Mouse (Mus musculus): ENCODE results near the gene Frmpd4. TPM values are rescaled to one million over a fixed set of nuclear protein-coding genes. Genes with fewer than 3 reads are reported as not detected.

The Frmpd4 gene
- polyA plus RNA-seq, 1 experiment from 2014 or later = 0.19 TPM

DNA sequence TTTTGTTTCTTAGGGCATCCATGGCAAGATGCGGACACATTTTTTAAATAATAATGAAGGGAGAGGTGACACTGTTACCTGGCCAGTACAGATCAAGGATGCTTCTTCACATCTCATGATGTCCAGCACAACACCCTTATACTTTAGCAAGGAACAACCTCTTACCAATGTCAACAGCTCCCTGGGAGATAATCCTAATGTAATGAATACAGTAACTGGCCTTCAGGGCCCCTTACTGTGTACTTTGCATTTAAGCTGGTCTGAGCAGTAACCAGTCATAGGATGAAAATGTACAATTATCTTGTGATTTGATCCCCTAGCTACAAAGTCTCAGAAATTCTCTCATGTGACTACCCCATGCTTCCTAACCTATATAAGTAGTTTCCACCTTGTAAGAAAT lies 1084.8 kb downstream of the Frmpd4 start:
- Histone ChIP-seq H3K27me3 (ENCODE audit: low read depth, poor library complexity, severe bottlenecking) (peaks cover 98% of the 10 kb centered on the region), H3K4me1 (no peaks in the 10 kb centered on the region), H3K4me3 (no peak overlapping the region), H3K9me3 (replicated peaks) (no peaks in the 10 kb centered on the region), H3K36me3 (no peaks in the 10 kb centered on the region), H3K27ac (replicated peaks) (no peak overlapping the region)
- WGBS = 86% methylated on average over 1 of the region's 1 CpGs
- DNase-seq (ENCODE audit: low spot score) = no peak

DNA sequence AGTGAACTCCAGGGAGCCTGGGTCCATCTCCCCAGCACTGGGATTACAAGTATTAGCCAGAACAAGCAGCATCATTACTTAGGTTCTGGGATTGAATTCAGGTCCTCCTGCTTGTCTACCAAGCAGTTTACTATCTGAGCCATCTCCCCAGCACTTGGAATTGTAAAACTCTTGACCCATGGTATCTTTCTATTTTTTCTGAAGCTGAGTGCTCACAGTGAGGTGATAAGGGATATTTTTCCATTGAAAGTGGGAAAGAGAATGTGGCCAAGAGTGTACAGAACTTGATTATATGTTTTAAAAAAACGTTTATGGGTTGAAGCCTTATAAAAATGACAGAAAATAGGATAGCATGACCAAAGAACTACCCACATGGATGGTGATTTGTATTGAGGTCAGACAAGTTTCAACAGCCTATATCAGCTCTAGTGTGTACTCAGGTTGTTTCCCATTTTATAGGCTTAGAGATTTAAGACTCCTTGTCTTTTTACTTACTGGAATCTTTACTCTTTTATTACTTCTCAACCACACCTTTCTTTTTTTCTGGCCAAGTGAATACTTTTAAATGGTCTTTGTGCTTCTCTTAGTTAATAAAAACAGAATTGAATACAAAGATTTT lies 1085.3 kb downstream of the Frmpd4 start:
- H3K9me3 ChIP-seq (replicated peaks) = no peaks in the 10 kb centered on the region
- DNase-seq (ENCODE audit: low spot score) = no peak
- no peak overlapping the region for H3K27ac ChIP-seq (replicated peaks)
- WGBS = 54% methylated on average over 1 of the region's 1 CpGs
- no peak overlapping the region for H3K4me3 ChIP-seq
- H3K36me3 ChIP-seq = no peaks in the 10 kb centered on the region
- H3K27me3 ChIP-seq (ENCODE audit: low read depth, poor library complexity, severe bottlenecking) = peaks cover 98% of the 10 kb centered on the region
- H3K4me1 ChIP-seq = no peaks in the 10 kb centered on the region

DNA sequence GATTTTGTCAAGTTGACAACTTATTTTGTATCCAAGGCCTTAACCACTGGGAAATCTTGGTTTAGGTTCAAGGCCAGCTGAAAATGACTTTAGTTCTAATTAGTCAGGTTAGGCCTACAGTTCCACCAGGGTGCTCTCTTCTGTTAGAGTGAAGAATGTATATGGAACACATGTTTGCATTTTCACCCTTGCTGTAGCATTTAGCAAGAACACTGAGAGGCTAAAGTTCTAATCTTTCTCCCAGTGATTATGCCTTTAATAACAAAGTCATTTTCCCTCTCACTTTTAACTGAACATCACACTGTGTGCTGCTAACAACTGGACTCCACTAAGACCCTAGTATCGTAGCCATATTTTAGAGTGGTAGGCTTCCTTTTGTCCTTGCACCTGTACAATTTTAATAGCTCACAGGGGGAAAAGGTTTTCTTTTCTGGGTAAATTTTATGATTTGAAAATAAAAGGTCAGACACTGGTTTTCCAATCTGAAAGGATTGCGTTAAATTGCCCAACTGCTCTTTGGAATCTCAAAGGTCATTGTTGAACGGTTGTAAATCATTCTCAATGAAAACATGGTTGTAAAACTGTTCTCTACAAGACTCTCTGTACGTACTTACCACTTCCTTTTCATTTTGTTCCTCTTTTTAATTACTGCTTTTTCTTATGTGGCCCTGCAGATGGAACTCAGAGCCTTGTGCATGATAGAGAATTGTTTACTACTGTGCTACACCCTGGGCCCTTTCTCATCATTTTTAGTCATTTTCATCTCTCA lies 1093.4 kb downstream of the Frmpd4 start:
- Histone ChIP-seq H3K36me3 (no peaks in the 10 kb centered on the region), H3K9me3 (replicated peaks) (no peaks in the 10 kb centered on the region), H3K27ac (replicated peaks) (no peak overlapping the region), H3K4me1 (no peaks in the 10 kb centered on the region), H3K4me3 (no peak overlapping the region), H3K27me3 (ENCODE audit: low read depth, poor library complexity, severe bottlenecking) (peaks cover 96% of the 10 kb centered on the region)
- no peak for DNase-seq (ENCODE audit: low spot score)
- 89% methylated on average over 4 of the region's 4 CpGs for WGBS

DNA sequence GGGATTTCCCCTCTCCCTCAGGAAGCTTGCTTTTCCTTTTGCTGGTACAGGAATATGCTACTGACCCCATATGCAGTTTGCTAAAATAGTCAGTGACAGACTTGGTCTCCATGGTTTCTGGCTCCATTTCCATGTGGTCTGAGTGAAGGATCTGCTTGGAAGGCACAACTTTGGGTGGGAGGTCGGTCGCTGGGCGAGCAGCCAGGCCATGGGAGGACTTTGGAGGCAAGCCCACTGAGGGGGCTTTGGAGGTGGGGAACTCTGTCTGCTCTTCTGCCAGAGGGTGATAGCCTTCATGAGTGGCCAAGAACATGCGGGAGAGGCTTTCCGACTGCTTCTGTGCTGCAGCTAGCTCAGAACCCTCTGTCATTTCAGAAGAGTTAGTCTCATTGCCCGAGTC lies 1099.4 kb downstream of the Frmpd4 start:
- H3K4me3 ChIP-seq = no peak overlapping the region
- no peaks in the 10 kb centered on the region for H3K9me3 ChIP-seq (replicated peaks)
- H3K27ac ChIP-seq (replicated peaks) = no peak overlapping the region
- DNase-seq (ENCODE audit: low spot score) = no peak
- no peaks in the 10 kb centered on the region for H3K36me3 ChIP-seq
- no peaks in the 10 kb centered on the region for H3K4me1 ChIP-seq
- 88% methylated on average over 6 of the region's 6 CpGs for WGBS
- H3K27me3 ChIP-seq (ENCODE audit: low read depth, poor library complexity, severe bottlenecking) = peaks cover 95% of the 10 kb centered on the region

DNA sequence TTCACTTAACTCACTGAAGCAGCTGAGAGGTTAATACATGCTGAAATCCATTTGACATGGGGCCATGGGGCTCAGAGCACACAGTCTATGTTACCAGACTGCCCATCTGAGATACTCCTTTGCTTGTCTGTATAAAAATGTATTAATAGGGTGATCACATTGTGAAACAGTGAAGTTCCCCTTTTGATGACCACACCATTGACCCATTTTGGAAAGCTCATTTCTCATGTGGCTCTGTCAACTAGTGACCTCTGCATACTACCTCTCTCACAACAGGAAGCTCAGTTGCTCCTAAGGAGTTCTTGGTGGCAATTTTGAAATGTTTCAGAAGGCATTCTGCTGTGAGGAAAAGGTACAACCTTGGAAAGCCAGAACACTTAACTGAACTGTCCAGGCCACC lies 1142.1 kb downstream of the Frmpd4 start:
- H3K9me3 ChIP-seq (replicated peaks) = no peaks in the 10 kb centered on the region
- no peak for DNase-seq (ENCODE audit: low spot score)
- H3K4me3 ChIP-seq = no peak overlapping the region
- H3K36me3 ChIP-seq = no peaks in the 10 kb centered on the region
- H3K27ac ChIP-seq (replicated peaks) = no peak overlapping the region
- H3K4me1 ChIP-seq = no peaks in the 10 kb centered on the region
- H3K27me3 ChIP-seq (ENCODE audit: low read depth, poor library complexity, severe bottlenecking) = peaks cover 65% of the 10 kb centered on the region

DNA sequence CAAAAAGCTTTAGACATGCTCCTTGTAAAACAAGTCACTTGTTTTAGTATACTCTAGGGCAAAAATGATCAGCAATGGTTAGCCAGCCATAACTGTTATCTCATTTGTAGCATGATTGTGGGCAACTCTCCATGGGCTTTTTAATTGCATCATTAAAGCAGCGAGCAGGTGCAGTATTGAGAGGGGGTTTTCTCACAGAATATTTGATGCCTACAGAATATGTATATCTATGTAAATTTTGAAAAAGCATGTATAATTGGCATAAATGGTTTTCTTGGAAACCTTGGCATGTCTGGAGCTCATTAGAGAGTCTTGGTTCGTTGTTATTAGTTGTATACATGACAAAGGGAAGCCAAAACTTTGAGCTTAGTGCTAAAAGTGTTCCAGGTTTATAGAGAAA lies 1143.1 kb downstream of the Frmpd4 start:
- no peaks in the 10 kb centered on the region for H3K9me3 ChIP-seq (replicated peaks)
- 76% methylated on average over 2 of the region's 2 CpGs for WGBS
- no peak for DNase-seq (ENCODE audit: low spot score)
- H3K36me3 ChIP-seq = no peaks in the 10 kb centered on the region
- H3K27ac ChIP-seq (replicated peaks) = no peak overlapping the region
- no peaks in the 10 kb centered on the region for H3K4me1 ChIP-seq
- no peak overlapping the region for H3K4me3 ChIP-seq
- H3K27me3 ChIP-seq (ENCODE audit: low read depth, poor library complexity, severe bottlenecking) = peaks cover 74% of the 10 kb centered on the region

Other genes with a start within 250 kb of the Frmpd4 start
- gene Msl3, start 96.7 kb upstream of the Frmpd4 start, polyA plus RNA-seq (2016; fragmentation: Nextera tagmentation; extraction: Ambion mirVana) = 28.6 and 28.8 TPM in 2 replicates
- 0.81 and 1.0 TPM in 2 replicates for gene Arhgap6, start 217.9 kb upstream of the Frmpd4 start, polyA plus RNA-seq (2016; fragmentation: Nextera tagmentation; extraction: Ambion mirVana)